Mouse (Mus musculus) urinary bladder, postnatal 25 days (tissue): ENCODE data around the gene Pck2.
A peak's percentile ranks its signal among the peaks of the same experiment; 100 is the strongest.

Experiments
- DNase-seq: peaks from one replicate; pipeline ENCODE4 v3.0.0; 2022; ENCODE audit warnings: low spot score

Pck2 gene

DNA sequence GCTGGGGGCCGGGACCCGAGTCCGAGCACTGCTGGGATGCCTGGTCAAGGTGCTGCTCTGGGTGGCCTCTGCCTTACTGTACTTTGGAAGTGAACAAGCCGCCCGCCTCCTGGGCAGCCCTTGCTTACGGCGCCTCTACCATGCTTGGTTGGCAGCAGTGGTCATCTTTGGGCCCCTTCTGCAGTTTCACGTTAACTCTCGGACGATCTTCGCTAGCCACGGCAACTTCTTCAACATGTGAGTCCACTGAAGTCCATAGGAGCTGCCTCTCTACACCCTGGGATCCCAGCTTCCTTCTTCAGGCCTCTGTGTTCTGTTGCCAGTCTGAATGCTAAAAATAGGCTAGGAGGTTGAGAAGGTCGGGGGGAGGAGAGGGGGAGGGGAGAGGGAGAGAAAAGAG is 35.6 kb downstream of the Pck2 start:
- no peak for DNase-seq

DNA sequence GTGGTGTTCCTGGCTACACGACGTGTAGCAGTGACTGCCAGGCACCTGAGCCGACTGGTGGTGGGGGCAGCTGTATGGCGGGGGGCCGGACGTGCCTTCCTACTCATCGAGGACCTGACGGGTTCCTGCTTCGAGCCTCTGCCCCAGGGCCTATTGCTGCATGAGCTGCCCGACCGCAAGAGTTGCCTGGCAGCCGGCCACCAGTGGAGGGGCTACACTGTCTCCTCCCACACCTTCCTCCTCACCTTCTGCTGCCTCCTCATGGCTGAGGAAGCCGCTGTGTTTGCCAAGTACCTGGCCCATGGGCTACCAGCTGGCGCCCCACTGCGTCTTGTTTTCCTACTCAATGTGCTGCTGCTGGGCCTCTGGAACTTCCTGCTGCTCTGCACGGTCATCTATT is 36.3 kb downstream of the Pck2 start:
- no peak for DNase-seq

DNA sequence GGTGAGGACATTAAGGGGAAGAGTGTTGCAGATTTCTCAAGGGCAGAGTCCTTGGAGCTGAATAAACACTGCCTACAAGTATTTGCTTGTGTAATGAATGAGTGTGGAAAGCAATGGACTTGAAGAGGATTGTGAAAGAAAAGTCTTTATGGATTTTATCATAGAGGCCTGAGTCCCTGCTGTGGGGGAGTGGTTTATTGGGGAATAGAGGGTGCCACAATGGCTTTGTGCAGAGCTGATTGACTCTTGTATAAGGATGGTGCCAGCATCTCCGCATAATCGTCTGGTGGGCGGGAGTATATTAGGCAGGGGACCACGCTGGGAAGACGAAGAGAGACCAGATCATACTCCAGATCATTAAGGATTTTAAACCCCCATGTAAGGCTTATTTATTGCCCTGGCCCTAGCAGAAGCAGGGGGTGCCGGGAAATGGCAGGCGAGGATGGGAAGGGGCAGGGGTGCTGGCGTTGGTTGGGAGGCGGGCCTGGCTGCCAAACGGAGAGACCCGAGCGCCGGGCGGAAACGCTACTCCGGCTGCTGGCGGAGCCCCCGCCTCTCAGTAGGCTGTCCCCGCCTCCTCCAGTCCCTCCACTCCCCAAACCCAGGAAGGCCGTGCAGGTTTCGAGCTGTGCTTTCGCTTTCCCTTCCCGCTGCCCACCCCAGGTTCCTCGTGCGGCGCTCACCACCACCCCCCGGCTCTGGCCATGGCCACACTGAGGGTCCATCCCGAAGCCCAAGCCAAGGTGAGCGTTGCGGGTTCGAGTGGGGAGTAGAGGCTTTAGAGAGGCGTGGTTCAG is 38.0 kb downstream of the Pck2 start, which contains the start of gene Psme1:
Gene Psme1 (plus strand): TSS at position 253 of the 797 bp plus-strand sequence.
- peak; percentile 60 for DNase-seq

DNA sequence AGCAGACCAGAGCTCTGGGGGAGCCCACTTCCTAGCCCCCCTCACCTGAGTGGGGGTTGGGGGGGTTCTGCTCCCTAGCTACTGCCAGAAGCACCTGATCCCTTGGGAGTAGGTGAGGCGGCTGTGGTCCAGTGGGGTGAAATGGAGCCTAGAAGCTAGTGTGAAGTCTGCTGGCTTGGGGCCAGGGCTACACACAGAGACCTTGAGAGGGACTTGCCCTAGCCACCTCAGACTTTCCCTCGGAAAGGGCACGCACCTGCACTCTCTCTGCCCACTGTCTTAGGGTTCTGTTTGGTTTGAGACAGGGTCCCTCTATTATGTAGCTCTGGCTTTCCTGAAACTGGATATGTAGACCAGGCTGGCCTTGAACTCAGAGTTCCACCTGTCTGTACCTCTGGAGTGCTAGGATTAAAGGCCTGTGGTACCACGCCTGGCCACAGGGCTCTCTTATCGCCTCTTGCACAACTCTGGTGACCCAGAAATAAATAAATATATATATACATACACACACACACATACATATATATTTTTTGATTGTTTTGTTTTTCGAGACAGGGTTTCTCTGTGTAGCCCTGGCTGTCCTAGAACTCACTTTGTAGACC is 38.7 kb downstream of the Pck2 start:
- peak; percentile 48 for DNase-seq

DNA sequence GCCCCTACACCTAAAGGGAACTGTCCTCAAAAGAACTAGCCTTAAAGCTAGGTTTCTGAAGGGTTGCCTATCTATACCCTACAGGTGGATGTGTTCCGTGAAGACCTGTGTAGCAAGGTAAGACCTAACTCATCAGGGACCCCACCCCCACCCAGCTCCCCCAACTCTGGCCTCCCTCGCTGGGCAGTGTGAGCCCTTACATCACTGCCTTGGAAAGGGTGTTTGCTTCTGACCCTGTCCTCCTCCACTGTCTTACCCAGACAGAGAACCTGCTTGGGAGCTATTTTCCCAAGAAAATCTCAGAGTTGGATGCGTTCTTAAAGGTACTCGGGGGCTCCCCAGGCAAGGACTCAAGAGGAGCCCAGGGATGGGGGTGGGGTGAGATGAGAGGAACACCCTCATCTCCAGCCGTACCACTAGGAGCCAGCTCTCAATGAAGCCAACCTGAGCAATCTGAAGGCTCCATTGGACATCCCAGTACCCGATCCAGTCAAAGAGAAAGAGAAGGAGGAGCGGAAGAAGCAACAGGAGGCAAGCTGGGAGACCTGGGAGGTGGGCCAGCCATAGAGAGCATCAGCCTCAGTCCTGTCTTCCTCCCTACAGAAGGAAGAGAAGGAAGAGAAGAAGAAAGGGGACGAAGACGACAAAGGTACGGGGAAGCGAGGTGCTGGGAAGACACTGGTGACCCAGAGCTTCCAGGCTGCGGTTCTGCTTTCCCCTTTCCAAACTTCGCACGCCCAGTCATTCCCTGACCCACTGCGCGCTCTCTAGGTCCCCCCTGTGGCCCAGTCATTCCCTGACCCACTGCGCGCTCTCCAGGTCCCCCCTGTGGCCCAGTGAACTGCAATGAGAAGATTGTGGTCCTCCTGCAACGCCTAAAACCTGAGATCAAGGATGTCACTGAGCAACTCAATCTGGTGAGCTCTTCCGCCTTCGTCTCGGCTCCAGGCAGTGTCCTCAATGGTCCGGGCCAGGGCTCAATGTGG is 39.7 kb downstream of the Pck2 start:
- DNase-seq: no peak

DNA sequence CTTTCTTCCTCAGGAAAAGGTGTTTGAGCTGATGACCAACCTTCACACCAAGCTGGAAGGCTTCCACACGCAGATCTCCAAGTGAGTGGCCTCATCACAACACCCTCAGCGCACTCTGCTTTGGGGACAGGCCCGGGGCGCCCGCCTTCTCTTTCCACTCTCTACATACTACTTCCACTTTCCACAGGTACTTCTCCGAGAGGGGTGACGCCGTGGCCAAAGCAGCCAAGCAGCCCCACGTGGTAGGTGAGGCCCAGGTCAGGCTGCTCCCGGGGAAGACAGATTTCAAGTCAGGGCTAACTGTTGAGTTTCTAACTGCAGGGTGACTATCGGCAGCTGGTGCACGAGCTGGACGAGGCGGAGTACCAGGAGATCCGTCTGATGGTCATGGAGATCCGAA is 40.7 kb downstream of the Pck2 start:
- no peak for DNase-seq

DNA sequence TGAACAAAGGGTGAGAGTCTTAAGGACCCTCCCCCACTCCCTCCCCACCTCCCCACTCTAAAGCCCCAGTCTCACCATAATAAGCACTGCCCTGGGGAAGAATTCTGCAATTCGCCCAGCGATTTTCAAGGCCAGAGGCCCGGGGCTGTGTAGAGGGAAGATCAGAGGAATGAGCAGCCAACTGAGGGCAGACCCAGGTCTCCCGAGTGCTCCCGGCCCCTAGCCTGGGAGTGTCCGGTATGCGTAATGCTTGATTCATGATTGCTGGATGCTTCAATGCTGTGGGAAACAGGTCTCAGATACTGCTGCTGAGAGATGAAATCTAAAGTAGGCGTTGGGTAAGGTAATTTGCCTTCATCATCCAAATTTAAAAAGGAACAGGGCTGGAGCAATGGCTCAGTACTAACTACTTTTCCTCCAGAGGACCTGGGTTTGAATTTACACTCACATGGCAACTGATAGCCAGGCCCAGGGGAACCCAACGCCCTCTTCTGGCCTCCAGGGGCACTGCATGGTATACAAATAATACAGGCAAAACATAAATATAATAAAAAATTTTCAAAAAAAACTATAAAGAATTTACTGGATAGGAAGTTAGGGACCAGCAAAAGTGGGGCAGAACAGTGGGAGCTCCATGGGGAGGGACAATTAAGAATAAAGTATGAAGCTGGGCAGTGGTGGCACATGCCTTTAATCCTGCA is 42.1 kb downstream of the Pck2 start:
- no peak for DNase-seq

DNA sequence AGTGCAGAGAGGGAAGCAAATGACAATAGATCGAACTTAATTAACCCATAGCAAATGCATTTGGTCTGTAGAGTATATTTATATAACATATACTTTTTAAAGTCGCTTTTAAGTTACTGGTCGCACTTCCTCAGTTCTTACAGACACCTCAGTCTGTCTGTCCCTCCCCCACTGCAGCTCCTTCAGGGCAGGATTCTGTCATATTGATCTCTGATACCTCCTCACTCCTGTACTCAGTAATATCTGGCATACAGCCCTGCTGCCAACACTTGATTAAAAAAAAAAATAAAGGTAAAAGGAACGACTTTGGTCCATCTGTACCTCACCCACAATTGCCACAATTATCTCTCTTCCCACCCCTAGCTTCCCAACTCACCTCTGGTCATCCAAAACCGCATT is 44.2 kb downstream of the Pck2 start:
- no peak for DNase-seq

DNA sequence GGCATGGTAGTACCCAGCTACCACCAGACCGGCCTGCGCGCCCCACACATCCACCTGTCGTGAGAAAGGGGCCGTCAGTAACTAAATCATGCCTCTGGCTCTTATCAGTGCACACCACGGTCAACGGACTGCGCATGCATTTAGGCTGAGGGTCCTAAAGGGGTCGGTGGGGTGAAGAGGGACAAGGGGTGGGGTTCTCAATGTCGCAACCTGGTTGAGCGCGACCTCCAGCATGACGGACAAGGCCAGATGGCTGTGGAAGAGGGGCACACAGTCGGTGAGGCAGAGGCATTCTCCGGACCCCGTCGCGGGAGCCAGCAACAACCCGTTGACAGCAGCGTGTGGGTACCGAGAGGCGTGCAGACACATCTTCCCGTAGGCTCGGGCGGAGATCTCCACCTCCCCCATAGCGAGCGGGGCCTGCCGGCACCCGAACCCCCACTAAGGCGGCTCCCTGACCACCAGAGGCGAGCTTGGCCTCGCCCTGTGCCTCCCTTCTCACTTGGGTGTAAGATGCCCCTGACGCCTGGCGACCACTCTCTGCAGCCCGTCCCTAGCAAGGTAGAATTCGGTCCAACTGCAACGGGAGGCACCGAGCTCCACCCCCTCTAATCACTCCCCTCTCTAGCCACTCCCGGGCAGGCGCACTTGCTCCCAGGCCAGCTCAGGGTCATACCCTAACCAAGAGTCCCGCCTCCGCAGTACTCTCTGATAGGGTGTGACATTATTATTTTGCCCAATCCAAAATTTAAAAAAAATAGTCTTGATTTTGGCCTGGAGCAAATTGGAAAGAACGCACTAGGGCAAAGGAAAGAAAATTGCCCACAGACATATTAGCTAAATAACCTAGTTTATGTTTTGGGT is 44.9 kb downstream of the Pck2 start, which contains the start of gene Emc9:
Gene Emc9 (minus strand): TSS at position 601 of the 864 bp plus-strand sequence.
- peak; percentile 64 for DNase-seq

DNA sequence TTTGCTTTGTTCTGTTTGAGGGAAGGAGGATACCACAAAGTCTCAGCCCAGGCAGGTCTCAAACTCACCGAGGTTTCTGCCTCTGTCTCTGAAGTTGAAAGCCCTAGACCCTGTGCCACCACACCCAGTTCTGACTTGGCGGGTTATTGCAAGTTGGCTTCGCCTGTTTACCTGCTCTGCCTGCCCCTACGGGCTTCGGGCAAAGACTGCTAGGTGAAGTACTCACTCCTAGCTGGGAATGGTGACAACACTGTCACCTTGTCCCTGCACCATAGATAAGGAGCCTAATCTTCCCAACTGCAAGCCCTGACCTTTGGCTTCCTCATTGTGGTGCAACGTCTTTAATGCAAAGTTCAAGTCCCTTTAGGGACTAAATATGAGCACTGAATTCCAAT is 45.5 kb downstream of the Pck2 start:
- DNase-seq: no peak

DNA sequence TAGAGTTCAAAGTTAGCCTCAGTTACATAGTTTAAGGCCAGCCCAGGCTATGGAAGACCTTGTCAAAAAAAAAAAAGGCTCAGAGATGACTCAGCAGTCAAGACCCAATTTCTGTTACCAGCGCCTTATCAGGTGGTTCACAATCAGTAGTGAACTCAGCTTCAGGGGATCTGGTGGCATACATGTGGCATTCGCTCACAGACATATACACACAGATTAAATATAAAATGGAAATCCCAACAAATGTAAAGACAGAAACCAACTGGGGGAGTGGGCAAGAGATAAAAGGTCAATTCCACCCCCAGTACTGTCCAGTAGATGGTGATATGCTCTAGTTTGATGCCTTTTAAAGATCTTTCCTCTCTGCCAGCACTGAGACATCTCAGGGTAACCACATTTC is 46.1 kb downstream of the Pck2 start:
- no peak for DNase-seq

DNA sequence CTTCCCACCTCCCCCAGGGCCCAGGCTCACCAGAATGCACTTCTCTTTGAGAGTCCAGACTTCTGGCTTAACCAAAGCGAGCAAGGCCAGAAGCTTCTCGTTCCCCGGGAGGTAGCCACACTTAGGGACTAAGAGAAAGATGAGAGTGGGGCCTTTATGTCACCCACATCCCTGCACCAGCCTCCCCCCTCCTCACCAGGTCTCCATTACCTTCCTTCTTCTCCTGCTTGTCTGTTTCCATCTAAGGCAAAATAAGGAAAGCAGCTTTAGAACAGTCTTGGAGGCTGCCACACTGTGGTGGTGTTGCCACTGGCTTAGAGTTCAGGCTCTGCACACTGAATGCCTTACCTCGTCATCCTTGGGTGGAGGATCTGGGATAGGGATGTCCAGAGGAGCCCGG is 49.2 kb downstream of the Pck2 start:
- no peak for DNase-seq

DNA sequence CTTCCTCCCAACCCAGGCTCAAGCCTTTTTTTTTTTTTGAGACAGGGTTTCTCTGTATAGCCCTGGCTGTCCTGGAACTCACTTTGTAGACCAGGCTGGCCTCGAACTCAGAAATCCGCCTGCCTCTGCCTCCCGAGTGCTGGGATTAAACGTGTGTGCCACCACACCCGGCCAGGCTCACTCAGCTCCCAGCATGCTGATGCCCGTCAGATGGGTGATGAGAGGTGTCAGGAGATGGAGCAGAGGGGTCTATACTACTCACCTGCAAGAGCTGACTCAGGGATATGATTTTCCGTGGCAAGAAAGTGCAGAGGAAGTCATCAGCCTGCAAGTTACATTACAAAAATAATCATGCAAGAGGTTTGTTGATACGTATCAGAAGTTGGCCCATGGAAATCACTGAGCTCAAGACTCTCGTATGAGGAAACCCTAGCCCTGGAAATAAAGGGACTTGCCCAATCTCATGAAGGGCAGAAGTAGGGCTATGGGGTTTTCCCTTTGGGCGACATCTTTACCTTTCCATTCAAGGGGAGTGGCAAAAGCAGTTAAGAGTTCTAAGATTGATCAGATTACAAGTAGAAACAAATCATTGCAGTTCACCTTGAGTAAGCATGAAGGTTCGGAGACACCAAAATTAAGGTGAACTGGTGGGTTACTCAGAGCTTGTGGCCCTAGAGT is 49.8 kb downstream of the Pck2 start:
- DNase-seq: no peak

DNA sequence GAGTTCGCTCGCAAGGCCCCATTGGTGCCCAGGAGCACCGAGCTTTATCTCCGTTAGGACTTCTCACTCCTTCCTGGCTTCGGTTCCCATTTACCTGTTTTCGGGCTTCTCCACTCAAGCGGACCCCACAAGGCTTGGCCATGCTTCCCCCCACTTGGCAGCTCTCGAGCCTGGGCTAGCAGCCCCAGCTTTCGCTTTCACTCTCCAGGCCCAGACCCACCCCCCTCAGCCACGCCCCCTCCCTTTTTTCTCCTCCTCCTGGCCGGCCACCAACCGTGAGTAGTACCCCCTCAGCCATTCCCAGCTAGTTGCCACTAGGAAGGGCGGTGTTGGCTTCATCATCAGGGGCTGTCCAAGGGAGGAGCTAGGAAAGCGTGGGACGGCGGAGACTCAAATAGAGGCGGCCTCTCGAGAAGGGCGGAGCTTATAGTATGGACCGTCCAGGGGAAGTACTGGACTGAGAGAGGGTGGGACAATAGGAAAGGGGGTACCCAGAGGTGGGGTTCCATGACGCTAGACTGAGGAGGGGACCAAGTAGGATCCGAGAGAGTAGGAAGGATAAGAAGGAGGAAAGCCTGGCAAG is 50.8 kb downstream of the Pck2 start, which contains the start of gene Psme2:
Gene Psme2 (minus strand): TSS at position 366 of the 583 bp plus-strand sequence.
- DNase-seq: peak; percentile 82

DNA sequence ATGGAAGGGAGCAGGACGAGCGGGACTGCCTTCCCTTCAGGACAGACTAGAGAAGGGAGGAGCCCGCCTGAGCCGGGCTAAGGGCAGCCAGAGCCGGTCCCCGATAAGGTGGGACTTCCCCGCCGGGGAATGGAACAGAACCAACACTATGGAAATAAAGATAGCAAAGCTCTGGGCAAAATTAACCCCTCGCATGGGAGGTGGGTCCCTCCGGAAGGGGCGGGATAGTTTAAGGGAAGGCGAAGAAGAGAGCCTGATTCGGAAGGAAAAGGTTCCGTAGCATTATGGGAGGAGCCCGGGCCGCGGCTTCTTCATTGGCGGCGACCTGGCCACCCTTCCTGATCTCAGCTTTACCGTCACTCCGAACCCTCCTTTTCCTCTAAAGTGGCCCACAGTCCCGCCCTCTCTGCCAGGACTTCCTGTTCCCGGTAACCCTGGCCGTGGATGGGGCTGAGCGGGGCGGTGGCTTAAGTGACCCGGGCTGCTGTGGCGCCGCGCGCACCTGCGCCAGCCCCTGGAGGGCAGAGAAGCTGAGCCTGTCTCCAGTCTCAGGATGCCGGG is 51.3 kb downstream of the Pck2 start, which contains the start of gene Rnf31:
Gene Rnf31 (plus strand): TSS at position 378 of the 561 bp plus-strand sequence.
- DNase-seq: peak; percentile 82

DNA sequence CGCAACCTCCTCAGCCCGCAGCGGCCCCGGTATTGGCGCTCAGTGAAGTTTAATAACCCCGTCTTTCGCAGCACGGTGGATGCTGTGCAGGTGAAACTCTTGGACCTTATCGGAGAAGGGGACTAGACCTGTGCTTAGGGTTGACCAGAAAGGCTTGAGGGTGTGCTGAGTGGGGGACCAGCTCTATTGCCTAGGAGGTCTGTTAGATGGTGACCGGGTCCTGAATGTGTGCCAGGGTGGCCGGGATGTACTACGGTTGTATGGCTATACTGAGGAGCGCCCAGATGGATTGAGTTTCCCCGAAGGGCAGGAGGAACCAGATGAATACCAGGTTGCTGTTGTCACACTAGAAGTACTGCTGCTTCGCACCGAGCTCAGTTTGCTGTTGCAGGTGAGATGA is 52.2 kb downstream of the Pck2 start:
- DNase-seq: no peak

DNA sequence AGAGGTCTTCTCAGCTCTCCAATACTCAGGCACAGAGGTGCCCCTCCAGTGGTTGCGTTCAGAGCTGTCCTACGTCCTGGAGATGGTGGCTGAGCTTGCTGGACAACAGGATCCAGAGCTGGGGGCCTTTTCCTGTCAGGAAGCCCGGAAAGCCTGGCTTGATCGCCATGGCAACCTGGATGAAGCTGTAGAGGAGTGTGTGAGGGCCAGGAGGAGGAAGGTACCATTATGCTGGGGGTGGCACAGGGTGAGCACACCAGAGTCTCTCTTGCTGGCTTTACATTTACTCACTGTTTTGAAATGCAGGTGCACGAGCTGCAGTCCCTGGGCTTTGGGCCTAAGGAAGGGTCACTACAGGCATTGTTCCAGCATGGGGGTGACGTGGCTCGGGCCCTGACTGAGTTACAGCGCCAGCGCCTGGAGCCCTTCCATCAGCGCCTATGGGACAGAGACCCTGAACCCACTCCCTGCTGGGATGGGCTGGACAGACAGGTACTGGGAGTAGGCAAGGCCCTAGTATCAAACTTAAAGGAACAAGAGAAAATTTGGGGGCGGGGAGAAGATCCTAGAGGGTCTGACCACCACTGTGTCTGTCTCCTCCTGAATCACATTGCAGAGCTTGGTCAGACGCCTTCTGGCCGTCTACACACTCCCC is 56.1 kb downstream of the Pck2 start:
- no peak for DNase-seq

DNA sequence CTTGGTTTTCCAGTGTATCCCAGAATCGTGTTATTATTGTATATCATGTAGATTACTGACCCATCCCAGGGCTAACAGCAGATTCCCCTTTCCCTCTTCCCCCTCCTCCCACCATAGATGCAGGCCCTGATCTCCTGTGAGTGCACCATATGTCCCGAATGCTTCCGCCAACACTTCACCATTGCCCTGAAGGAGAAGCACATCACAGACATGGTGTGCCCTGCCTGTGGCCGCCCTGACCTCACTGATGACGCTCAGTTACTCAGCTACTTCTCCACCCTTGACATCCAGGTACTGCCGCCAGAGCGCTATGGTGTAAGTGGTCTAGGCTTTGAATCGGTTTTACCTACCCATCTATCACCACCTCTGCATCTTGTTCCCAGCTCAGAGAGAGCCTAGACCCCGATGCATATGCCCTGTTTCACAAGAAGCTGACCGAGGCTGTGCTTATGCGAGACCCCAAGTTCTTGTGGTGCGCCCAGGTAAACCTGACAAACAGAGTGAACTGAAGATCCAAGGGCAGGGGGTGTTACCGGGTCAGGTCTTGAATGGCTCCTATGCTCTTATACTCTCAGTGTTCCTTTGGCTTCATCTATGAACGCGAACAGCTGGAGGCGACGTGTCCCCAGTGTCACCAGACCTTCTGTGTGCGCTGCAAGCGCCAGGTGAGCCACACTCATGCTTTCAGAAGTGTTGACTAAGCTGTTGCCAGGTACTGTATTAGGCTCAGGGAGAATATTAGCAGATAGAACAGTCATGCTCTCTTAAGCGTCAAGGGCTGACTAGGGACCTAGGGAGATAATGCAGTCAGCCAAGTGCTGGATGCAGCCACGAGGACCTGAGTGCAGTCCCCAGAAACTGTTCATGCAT is 58.7 kb downstream of the Pck2 start:
- no peak for DNase-seq
